Mouse (Mus musculus): ENCODE results near the gene Gm3233. TPM values are rescaled to one million over a fixed set of nuclear protein-coding genes. Genes with fewer than 3 reads are reported as not detected.

The Gm3233 gene
- not detected in 2 replicates for polyA plus RNA-seq (2012)

DNA sequence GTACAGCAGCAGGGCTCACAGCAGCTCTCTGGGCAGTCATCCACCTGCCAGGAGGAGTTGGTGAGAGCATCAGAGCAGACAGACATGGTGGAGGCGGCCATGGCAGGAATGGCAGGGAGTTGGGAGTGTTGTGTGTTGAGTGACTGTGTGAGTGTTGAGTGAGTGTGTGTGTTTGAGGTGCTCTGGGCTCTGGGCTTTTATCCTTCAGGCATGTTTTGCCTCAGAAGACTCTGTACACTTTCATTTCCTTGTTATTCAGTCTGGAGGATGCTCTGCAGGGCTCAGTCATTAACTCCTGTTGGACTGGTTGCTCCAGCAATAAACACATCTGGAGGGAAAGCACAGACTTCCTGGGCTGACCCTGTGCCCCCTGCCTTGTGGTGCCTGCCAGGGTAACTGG is at the start of gene Gm3233:
Gene Gm3233 (minus strand): TSS at position 101 of the 400 bp plus-strand sequence.

DNA sequence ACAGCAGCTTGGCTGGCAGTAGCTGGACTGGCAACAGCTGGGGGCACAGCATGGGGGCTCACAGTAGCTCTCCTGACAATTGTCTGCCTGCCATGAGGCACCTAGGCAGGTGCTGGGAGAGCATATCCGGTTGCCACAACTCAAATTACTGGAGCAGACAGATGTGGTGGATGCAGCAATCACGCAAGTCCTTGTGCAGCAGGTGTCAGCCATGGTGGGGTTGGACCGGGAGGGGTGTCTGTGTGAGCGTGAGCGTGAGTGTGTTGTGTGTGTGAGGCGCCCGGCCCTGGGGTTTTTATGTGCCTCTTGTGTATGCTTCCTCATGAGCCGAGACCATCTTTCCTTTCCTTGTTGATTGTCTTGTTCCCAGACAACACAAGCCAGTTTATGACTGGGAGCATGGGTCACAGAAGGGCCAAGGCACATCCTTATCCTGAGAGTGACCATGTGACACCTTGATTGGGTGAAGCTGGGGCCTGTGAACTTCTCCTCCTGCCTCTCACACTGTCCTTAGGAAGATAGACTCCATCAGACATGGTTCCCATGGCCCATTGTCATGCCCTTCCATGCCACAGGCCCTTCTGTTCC is 39.5 kb upstream of the Gm3233 start, which contains the start of gene Gm19668:
Gene Gm19668 (minus strand): TSS at position 213 of the 588 bp plus-strand sequence.

DNA sequence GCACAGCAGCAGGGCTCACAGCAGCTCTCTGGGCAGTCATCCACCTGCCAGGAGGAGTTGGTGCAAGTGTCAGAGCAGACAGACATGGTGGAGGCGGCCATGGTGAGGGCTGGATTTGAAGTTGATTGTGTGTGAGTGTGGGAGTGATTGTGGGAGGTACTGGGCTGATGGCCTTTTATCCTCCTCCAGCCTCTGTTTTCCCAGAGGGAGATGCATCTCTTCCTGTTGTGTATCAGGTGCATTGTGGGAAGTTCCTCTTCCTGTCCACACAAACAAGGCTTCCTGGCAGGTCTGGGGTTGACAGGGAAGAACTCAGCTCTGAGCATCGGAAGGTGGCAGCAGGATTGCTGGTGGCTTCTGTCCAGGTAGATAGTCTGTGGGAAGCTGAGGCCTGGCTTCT is 35.5 kb upstream of the Gm3233 start, which contains the start of gene Gm9639:
Gene Gm9639 (minus strand): TSS at position 101 of the 400 bp plus-strand sequence.

DNA sequence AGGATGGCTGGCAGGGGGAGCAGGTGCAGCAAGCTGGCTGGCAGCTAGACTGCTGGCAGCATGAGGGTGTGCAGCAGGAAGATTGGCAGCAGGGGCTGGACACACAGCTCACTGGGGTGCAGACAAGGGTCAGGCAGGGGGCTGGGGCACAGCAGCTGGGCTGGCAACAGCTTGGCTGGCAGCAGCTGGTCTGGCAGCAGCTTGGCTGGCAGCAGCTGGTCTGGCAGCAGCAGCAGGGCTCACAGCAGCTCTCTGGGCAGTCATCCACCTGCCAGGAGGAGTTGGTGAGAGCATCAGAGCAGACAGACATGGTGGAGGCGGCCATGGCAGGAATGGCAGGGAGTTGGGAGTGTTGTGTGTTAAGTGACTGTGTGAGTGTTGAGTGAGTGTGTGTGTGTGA is 28.4 kb upstream of the Gm3233 start, which contains the start of gene Gm7137:
Gene Gm7137 (minus strand): TSS at position 325 of the 400 bp plus-strand sequence.

DNA sequence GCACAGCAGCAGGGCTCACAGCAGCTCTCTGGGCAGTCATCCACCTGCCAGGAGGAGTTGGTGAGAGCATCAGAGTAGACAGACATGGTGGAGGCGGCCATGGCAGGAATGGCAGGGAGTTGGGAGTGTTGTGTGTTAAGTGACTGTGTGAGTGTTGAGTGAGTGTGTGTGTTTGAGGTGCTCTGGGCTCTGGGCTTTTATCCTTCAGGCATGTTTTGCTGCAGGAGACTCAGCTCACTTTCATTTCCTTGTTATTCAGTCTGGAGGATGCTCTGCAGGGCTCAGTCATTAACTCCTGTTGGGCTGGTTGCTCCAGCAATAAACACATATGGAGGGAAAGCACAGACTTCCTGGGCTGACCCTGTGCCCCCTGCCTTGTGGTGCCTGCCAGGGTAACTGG is 23.0 kb upstream of the Gm3233 start, which contains the start of gene Gm3250:
Gene Gm3250 (minus strand): TSS at position 101 of the 400 bp plus-strand sequence.

DNA sequence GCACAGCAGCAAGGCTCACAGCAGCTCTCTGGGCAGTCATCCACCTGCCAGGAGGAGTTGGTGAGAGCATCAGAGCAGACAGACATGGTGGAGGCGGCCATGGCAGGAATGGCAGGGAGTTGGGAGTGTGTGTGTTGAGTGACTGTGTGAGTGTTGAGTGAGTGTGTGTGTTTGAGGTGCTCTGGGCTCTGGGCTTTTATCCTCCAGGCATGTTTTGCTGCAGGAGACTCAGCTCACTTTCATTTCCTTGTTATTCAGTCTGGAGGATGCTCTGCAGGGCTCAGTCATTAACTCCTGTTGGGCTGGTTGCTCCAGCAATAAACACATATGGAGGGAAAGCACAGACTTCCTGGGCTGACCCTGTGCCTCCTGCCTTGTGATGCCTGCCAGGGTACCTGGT is 17.4 kb upstream of the Gm3233 start, which contains the start of gene Gm7138:
Gene Gm7138 (minus strand): TSS at position 101 of the 400 bp plus-strand sequence.

DNA sequence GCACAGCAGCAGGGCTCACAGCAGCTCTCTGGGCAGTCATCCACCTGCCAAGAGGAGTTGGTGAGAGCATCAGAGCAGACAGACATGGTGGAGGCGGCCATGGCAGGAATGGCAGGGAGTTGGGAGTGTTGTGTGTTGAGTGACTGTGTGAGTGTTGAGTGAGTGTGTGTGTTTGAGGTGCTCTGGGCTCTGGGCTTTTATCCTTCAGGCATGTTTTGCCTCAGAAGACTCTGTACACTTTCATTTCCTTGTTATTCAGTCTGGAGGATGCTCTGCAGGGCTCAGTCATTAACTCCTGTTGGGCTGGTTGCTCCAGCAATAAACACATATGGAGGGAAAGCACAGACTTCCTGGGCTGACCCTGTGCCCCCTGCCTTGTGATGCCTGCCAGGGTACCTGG is 11.7 kb upstream of the Gm3233 start, which contains the start of gene Gm3238:
Gene Gm3238 (minus strand): TSS at position 101 of the 400 bp plus-strand sequence.

DNA sequence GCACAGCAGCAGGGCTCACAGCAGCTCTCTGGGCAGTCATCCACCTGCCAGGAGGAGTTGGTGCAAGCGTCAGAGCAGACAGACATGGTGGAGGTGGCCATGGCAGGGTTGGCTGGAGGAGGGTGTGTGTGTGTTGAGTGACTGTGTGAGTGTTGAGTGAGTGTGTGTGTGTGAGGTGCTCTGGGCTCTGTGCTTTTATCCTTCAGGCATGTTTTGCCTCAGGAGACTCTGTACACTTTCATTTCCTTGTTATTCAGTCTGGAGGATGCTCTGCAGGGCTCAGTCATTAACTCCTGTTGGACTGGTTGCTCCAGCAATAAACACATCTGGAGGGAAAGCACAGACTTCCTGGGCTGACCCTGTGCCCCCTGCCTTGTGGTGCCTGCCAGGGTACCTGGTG is 8.2 kb downstream of the Gm3233 start, which contains the start of gene Gm9736:
Gene Gm9736 (minus strand): TSS at position 101 of the 400 bp plus-strand sequence.

DNA sequence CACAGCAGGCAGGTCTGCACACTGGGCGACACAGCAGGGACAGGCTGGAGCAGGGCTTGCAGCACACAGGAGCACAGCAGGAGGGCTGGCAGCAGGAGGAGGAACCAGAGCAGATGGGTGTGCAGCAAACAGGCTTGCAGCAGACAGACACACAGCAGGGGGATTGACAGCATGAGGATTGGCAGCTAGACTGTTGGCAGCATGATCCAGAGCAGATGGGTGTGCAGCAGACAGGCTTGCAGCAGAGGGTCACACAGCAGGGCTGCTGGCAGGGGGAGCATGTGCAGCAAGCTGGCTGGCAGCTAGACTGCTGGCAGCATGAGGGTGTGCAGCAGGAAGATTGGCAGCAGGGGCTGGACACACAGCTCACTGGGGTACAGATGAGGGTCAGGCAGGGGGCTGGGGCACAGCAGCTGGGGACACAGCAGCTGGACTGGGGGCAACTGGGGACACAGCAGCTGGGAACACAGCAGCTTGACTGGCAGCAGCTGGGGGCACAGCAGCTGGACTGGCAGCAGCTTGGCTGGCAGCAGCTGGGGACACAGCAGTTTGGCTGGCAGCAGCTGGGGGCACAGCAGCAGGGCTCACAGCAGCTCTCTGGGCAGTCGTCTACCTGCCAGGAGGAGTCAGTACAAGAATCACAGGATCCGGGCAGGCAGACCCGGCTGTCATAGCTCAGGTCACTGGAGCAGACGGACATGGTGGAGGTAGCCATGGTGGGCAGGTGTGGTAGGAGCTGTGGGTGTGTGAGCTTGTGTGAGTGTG is 17.4 kb downstream of the Gm3233 start, which contains the start of gene Gm18596:
Gene Gm18596 (minus strand): TSS at position 715 of the 765 bp plus-strand sequence.

DNA sequence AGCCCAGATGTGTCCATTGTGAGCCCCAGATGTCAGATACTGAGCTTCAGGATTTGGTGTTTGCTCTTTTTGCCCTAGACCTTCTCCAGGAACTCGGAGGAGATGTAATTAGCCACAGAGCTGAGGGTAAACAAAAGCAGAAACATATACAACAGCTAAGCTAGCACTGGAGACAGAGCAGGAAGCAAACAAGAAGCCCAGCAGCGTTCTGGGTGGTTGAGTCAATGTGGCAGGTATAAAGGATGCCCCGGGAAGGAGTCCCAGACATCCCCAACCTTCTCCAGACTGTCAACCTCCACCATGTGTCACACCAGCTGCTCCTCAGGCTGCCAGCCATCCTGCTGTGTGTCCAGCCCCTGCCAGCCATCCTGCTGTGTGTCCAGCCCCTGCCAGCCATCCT is 33.3 kb downstream of the Gm3233 start, which contains the start of gene Gm10100:
Gene Gm10100 (plus strand): TSS at position 301 of the 400 bp plus-strand sequence.

DNA sequence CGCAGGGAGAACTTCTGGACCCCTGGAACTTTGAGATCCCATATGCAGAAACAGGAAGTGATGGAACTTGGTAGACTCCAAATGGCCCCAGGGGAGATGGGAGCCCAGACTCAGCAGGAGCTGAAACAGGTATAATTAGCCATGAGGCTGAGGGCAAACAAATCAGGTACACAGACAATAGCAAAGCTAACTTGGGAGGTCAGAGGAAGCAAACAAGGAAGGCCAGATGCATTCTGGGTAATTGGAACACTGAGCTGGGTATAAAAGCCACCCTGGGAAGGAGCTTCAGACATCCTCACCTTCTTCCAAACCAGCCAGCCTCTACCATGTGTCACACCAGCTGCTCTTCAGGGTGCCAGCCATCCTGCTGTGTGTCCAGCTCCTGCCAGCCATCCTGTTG is 39.2 kb downstream of the Gm3233 start, which contains the start of gene Krtap12-1:
Gene Krtap12-1 (plus strand): TSS at position 301 of the 400 bp plus-strand sequence.

DNA sequence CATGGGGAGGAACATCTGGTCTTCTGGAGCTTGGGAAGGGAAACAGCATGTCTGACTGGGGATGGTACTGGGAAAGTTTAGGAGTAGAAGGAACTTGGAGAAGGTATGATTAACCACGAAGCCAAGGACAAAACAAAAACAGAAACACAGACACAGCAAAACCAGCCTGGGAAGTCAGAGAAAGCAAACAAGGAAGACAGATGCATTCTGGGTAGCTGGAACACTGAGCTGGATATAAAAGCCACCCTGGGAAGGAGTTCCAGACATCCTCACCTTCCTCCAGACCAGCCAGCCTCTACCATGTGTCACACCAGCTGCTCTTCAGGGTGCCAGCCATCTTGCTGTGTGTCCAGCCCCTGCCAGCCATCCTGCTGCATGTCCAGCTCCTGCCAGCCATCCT is 44.0 kb downstream of the Gm3233 start, which contains the start of gene Gm10142:
Gene Gm10142 (plus strand): TSS at position 301 of the 400 bp plus-strand sequence.

DNA sequence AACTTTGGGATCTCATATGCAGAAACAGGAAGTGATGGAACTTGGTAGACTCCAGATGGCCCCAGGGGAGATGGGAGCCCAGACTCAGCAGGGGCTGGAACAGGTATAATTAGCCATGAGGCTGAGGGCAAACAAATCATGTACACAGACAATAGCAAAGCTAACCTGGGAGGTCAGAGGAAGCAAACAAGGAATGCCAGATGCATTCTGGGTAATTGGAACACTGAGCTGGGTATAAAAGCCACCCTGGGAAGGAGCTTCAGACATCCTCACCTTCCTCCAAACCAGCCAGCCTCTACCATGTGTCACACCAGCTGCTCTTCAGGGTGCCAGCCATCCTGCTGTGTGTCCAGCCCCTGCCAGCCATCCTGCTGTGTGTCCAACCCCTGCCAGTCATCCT is 48.3 kb downstream of the Gm3233 start, which contains the start of gene Gm10024:
Gene Gm10024 (plus strand): TSS at position 301 of the 400 bp plus-strand sequence.

Other genes with a start within 250 kb of the Gm3233 start
- gene Fam207a, start 243.9 kb downstream of the Gm3233 start, polyA plus RNA-seq (2012) = 75.0 and 77.7 TPM in 2 replicates
- gene Itgb2, start 229.4 kb downstream of the Gm3233 start, polyA plus RNA-seq (2012) = 23.7 and 24.8 TPM in 2 replicates
- gene Pttg1ip, start 178.0 kb downstream of the Gm3233 start, polyA plus RNA-seq (2012) = 119 and 164 TPM in 2 replicates
- gene Sumo3, start 153.6 kb downstream of the Gm3233 start, polyA plus RNA-seq (2012) = 207 and 270 TPM in 2 replicates
- 2.6 TPM in 1 of 2 replicates, not detected in the other for gene Gm49325, start 153.5 kb downstream of the Gm3233 start, polyA plus RNA-seq (2012)
- gene Ube2g2, start 137.4 kb downstream of the Gm3233 start, polyA plus RNA-seq (2012) = 43.2 and 45.3 TPM in 2 replicates
- gene Tspear, start 73.1 kb downstream of the Gm3233 start, polyA plus RNA-seq (2012) = 0.16 and 0.70 TPM in 2 replicates
- gene Gm19402, start 68.9 kb downstream of the Gm3233 start, polyA plus RNA-seq (2012) = not detected in 2 replicates
- gene Gm9508, start 62.4 kb downstream of the Gm3233 start, polyA plus RNA-seq (2012) = 0.09 TPM in 1 of 2 replicates, not detected in the other
- gene Gm10272, start 53.1 kb downstream of the Gm3233 start, polyA plus RNA-seq (2012) = not detected in 2 replicates
- not detected in 2 replicates for gene Gm10024, start 48.2 kb downstream of the Gm3233 start, polyA plus RNA-seq (2012)
- not detected in 2 replicates for gene Gm10142, start 43.9 kb downstream of the Gm3233 start, polyA plus RNA-seq (2012)
- gene Krtap12-1, start 39.1 kb downstream of the Gm3233 start, polyA plus RNA-seq (2012) = not detected in 2 replicates
- not detected in 2 replicates for gene Gm10100, start 33.2 kb downstream of the Gm3233 start, polyA plus RNA-seq (2012)
- gene Gm18596, start 17.0 kb downstream of the Gm3233 start, polyA plus RNA-seq (2012) = not detected in 2 replicates
- gene Gm9736, start 8.3 kb downstream of the Gm3233 start, polyA plus RNA-seq (2012) = not detected in 2 replicates
- gene Gm3238, start 11.6 kb upstream of the Gm3233 start, polyA plus RNA-seq (2012) = not detected in 2 replicates
- not detected in 2 replicates for gene Gm7138, start 17.3 kb upstream of the Gm3233 start, polyA plus RNA-seq (2012)
- not detected in 2 replicates for gene Gm3250, start 22.9 kb upstream of the Gm3233 start, polyA plus RNA-seq (2012)
- not detected in 2 replicates for gene Gm7137, start 28.5 kb upstream of the Gm3233 start, polyA plus RNA-seq (2012)
- not detected in 2 replicates for gene Gm9639, start 35.4 kb upstream of the Gm3233 start, polyA plus RNA-seq (2012)
- gene Gm19668, start 39.5 kb upstream of the Gm3233 start, polyA plus RNA-seq (2012) = not detected in 2 replicates
- not detected in 2 replicates for gene Gm9507, start 52.2 kb upstream of the Gm3233 start, polyA plus RNA-seq (2012)
- gene Gm2696, start 55.0 kb upstream of the Gm3233 start, polyA plus RNA-seq (2012) = not detected in 2 replicates
- gene Krtap10-4, start 67.4 kb upstream of the Gm3233 start, polyA plus RNA-seq (2012) = not detected in 2 replicates
- not detected in 2 replicates for gene Krtap10-10, start 76.3 kb upstream of the Gm3233 start, polyA plus RNA-seq (2012)
- not detected in 2 replicates for gene Gm36176, start 87.1 kb upstream of the Gm3233 start, polyA plus RNA-seq (2012)
- 0.12 TPM in 1 of 2 replicates, not detected in the other for gene Gm10318, start 93.2 kb upstream of the Gm3233 start, polyA plus RNA-seq (2012)
- not detected in 2 replicates for gene Gm3285, start 102.3 kb upstream of the Gm3233 start, polyA plus RNA-seq (2012)
- 0.07 and 0.10 TPM in 2 replicates for gene Lrrc3, start 142.9 kb upstream of the Gm3233 start, polyA plus RNA-seq (2012)
- gene Trpm2, start 210.9 kb upstream of the Gm3233 start, polyA plus RNA-seq (2012) = 1.8 and 3.2 TPM in 2 replicates
- gene 1810043G02Rik, start 218.8 kb upstream of the Gm3233 start, polyA plus RNA-seq (2012) = 31.2 and 32.5 TPM in 2 replicates

All from megakaryocyte-erythroid progenitor cell, adult 5 weeks (primary cell).